Mouse (Mus musculus) ES-E14 (cell line): ENCODE measurements around the gene Tm9sf2.

ENCODE experiments used
- CHD2 ChIP-seq: IDR thresholded peaks from 2 replicates; pipeline ENCODE4 v1.6.1; 2014; ENCODE audit warnings: mild to moderate bottlenecking, low read depth, low read length, inconsistent platforms
- HCFC1 ChIP-seq: IDR thresholded peaks from 2 replicates; pipeline ENCODE4 v1.6.1; 2012; ENCODE audit warnings: low read length, inconsistent platforms, borderline replicate concordance; ENCODE audit not compliant: insufficient read depth
- MAFK ChIP-seq: IDR thresholded peaks from 2 replicates; pipeline ENCODE4 v1.6.1; 2014; ENCODE audit warnings: mild to moderate bottlenecking, low read depth, low read length, inconsistent platforms; ENCODE audit not compliant: insufficient read depth
- ZC3H11A ChIP-seq: IDR thresholded peaks from 2 replicates; pipeline ENCODE4 v1.6.1; 2012; ENCODE audit warnings: low read depth, mild to moderate bottlenecking, inconsistent platforms, low read length, borderline replicate concordance
- ZNF384 ChIP-seq: IDR thresholded peaks from 2 replicates; pipeline ENCODE4 v1.6.1; 2012; ENCODE audit warnings: low read depth, low read length, inconsistent platforms

DNA sequence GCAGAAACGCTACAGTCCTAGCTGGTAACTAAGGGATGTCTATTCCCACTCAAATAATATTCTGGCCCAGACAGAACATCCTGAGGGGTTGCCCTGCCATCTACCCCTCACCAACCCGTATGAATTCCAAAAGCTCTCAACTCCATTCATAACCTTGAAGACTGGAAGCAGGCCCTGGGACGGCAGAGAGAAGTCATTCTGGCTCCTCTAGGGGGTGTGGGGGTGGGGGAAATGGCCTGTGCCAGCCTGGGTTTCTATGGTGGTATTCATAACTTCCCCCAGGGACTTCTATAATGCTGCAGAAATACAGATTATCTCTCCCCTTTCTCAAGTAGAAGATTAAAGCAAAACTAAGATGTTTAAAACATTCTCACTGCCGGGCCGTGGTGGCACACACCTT lies 26.9 kb upstream of the Tm9sf2 start:
- no peak for TF ChIP-seq ZNF384
- no peak for TF ChIP-seq MAFK
- no peak for TF ChIP-seq CHD2
- TF ChIP-seq HCFC1 = no peak
- no peak for TF ChIP-seq ZC3H11A
